Mouse (Mus musculus) limb, embryonic 15.5 days (tissue): ENCODE data around the gene Agpat4. TPM values are rescaled to one million over a fixed set of nuclear protein-coding genes. Genes with fewer than 3 reads are reported as not detected.
"Not testable (repeated sequence)": the region's sequence is repeated elsewhere in the genome, so short reads cannot be mapped to it uniquely, and the experiment has no call there.

Experiments
- ATAC-seq: fragments of 200-750 bp; cut with Nextera tagmentation; 2 replicates; pipeline ENCODE4 v1.8.0; 2017; ENCODE audit warnings: low read depth, moderate TSS enrichment; ENCODE audit not compliant: insufficient number of reproducible peaks, low FRiP score, low TSS enrichment
- H3K27ac ChIP-seq: fragments of 300-500 bp; sonication (generic); 2 replicates; pipeline ENCODE4 v1.5.1; 2015; ENCODE audit warnings: moderate library complexity, mild to moderate bottlenecking, inconsistent platforms
- H3K27me3 ChIP-seq: fragments of 300-500 bp; sonication (generic); 2 replicates; pipeline ENCODE4 v1.6.1; 2015; ENCODE audit warnings: inconsistent platforms
- H3K36me3 ChIP-seq: fragments of 300-500 bp; sonication (generic); 2 replicates; pipeline ENCODE4 v1.6.1; 2015; ENCODE audit warnings: inconsistent platforms
- H3K4me1 ChIP-seq: fragments of 300-500 bp; sonication (generic); 2 replicates; pipeline ENCODE4 v1.6.1; 2015; ENCODE audit warnings: inconsistent platforms
- H3K4me2 ChIP-seq: fragments of 300-500 bp; sonication (generic); 2 replicates; pipeline ENCODE4 v1.6.1; 2015; ENCODE audit warnings: mild to moderate bottlenecking, inconsistent platforms
- H3K4me3 ChIP-seq: fragments of 300-500 bp; sonication (generic); 2 replicates; pipeline ENCODE4 v1.5.1; 2015; ENCODE audit warnings: mild to moderate bottlenecking, inconsistent platforms
- H3K9ac ChIP-seq: fragments of 300-500 bp; sonication (generic); 2 replicates; pipeline ENCODE4 v1.6.1; 2015; ENCODE audit warnings: inconsistent platforms
- H3K9me3 ChIP-seq: fragments of 300-500 bp; sonication (generic); 2 replicates; pipeline ENCODE4 v1.6.1; 2016; ENCODE audit warnings: inconsistent platforms
- WGBS: fragments of 180-500 bp; shearing (Covaris S2); methylation state at CpG from one replicate; pipeline ENCODE4 v1.1.7; 2015; 5-methylcytosine and 5-hydroxymethylcytosine counted together
- polyA plus RNA-seq: library from polyadenylated mRNA; unstranded; fragments of >200 nt; fragmentation: Nextera tagmentation; extraction: Ambion mirVana; gene quantifications from 2 replicates; pipeline ENCODE4 v1.2.1, GENCODE M21; 2015

Gene Agpat4
- polyA plus RNA-seq, 1 experiment from 2014 or later = 57.7 TPM

DNA sequence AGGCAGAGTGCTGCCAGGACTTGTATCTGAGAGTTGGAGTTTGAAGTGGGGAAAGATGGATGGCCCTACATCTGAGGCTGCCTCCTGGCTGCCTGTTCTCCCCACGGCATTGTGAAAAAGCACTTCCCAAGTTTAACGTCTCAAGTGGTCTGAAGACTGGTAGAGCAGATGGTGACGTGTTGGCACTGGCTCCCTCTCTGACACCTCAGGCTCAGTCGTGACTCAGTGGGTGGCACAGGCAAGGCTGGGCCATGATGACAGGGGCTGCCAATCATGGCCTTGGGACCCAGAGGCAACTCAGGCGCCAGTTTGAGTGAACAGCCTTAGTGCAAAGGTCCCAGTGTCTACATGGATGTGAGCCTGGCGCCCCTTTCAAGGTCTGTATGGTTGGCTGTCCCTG lies 103.4 kb downstream of the Agpat4 start:
- Histone ChIP-seq H3K4me3 (no peak overlapping the region), H3K27ac (no peak overlapping the region), H3K9me3 (no peaks in the 10 kb centered on the region), H3K9ac (no peak overlapping the region), H3K4me2 (no peak overlapping the region), H3K4me1 (peaks cover 3% of the 10 kb centered on the region; the same call in 1 of the 2 replicates), H3K27me3 (no peaks in the 10 kb centered on the region), H3K36me3 (peaks cover 44% of the 10 kb centered on the region)
- ATAC-seq = no peak
- WGBS = 33% methylated on average over 6 of the region's 6 CpGs

DNA sequence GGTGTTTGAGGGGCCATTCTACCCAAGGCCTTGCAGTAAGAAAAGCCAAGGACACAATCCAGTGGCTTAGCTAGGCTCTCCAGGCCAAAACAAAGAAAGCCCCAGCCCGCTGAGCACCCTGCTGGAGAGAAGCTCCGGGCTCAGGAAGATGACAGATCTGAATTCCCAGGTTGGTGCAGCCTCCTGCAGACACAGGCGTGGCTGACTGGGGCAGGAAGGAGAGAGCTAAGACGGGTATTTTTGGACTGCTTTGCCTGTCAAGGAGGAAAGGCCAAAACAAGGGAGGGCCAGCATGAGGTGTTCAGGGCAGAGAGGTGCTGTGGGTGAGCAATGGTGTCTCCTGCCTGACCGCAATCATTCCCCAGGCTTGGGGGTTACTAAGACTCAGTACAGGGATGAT lies 105.2 kb downstream of the Agpat4 start:
- Histone ChIP-seq H3K27me3 (no peaks in the 10 kb centered on the region), H3K4me3 (no peak overlapping the region), H3K36me3 (peaks cover 43% of the 10 kb centered on the region), H3K4me2 (no peak overlapping the region), H3K4me1 (peaks cover 3% of the 10 kb centered on the region; the same call in 1 of the 2 replicates), H3K9ac (no peak overlapping the region), H3K9me3 (no peaks in the 10 kb centered on the region), H3K27ac (no peak overlapping the region)
- no peak for ATAC-seq
- 65% methylated on average over 5 of the region's 5 CpGs for WGBS

DNA sequence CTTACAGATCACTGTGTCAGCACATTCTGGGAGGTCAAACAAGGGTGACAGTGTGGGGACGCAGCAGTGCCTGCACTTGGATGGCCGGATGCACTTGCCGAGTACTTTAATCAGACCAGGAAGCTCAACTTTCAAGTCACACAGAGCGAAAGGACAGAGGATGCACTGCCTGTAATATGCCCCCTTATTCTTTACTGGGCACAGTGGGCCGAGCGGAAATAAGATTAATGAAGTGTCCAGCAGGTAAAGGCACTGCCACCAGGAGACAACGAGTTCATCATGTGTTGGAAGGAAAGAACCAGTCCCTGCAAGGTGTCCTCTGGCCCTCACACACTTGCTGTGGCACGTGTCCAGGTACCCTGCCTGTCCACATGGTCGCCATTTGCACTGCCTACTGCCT lies 105.6 kb downstream of the Agpat4 start:
- no peak overlapping the region for H3K9ac ChIP-seq
- no peaks in the 10 kb centered on the region for H3K27me3 ChIP-seq
- 80% methylated on average over 9 of the region's 9 CpGs for WGBS
- no peak overlapping the region for H3K27ac ChIP-seq
- peaks cover 3% of the 10 kb centered on the region; the same call in 1 of the 2 replicates for H3K4me1 ChIP-seq
- ATAC-seq = no peak
- no peak overlapping the region for H3K4me2 ChIP-seq
- no peak overlapping the region for H3K4me3 ChIP-seq
- H3K9me3 ChIP-seq = no peaks in the 10 kb centered on the region
- peaks cover 43% of the 10 kb centered on the region for H3K36me3 ChIP-seq

DNA sequence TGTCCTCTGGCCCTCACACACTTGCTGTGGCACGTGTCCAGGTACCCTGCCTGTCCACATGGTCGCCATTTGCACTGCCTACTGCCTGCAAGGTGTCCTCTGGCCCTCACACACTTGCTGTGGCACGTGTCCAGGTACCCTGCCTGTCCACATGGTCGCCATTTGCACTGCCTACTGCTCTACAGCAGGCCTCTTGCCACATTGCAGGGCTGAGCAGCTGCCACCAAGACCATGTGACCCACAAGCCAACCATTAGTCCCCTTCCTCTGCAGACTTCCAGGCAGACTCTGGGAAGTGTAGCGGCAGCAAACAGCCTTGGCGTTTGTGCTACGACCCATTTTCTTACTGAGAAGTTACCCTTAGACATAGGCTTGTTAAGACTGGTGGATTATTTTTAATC lies 106.0 kb downstream of the Agpat4 start:
- H3K4me1 ChIP-seq, H3K27me3 ChIP-seq, H3K4me2 ChIP-seq, ATAC-seq, H3K9ac ChIP-seq, H3K9me3 ChIP-seq, H3K27ac ChIP-seq, H3K4me3 ChIP-seq: not testable (repeated sequence)
- WGBS = 80% methylated on average over 7 of the region's 7 CpGs
- H3K36me3 ChIP-seq = peaks cover 43% of the 10 kb centered on the region

DNA sequence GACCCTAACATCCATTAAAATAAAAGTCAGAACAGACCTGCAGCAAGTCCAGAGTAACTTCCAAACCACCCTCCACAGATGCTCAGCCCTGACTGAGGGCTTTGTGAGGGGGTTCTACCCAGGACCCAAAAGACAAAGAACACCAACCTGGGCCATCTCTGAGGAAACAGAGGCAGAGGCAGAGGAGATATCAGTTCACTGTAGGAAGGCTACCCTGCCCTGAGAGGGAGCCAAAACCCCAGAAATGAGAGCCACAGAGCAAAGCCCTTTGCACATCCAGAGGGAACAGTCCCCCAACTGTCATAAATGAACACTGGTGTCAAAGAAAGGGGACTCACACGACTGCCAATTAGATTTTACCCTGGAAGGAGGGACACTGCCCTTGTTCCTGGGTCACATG lies 106.7 kb downstream of the Agpat4 start:
- WGBS = 65% methylated on average over 1 of the region's 1 CpGs
- H3K9ac ChIP-seq = no peak overlapping the region
- H3K4me1 ChIP-seq = peaks cover 3% of the 10 kb centered on the region; the same call in 1 of the 2 replicates
- ATAC-seq = no peak
- no peaks in the 10 kb centered on the region for H3K9me3 ChIP-seq
- H3K4me3 ChIP-seq = no peak overlapping the region
- H3K4me2 ChIP-seq = no peak overlapping the region
- H3K36me3 ChIP-seq = peaks cover 42% of the 10 kb centered on the region
- no peaks in the 10 kb centered on the region for H3K27me3 ChIP-seq
- no peak overlapping the region for H3K27ac ChIP-seq

DNA sequence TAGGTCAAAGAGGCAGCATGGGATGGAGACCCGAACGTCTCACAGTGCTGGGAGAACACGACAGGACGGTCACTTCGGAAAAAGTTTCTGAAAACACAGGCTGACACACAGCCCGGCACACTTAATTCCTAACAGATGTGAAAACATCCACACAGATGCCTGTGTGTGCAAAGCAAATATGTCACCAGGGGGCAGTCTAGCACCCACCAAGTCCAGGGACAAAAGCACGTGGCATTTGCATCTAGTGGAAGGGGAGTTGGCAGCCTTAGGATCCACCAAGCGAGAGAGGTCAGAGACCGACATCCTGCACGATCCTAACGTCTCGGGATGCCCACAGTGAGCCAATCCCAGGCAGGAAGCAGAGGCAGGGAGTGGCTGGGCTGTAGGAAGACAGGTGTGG lies 108.0 kb downstream of the Agpat4 start:
- Histone ChIP-seq H3K4me1 (peaks cover 3% of the 10 kb centered on the region; the same call in 1 of the 2 replicates), H3K9me3 (no peaks in the 10 kb centered on the region), H3K4me3 (no peak overlapping the region), H3K27me3 (no peaks in the 10 kb centered on the region), H3K27ac (no peak overlapping the region), H3K4me2 (no peak overlapping the region), H3K9ac (no peak overlapping the region), H3K36me3 (peaks cover 51% of the 10 kb centered on the region)
- 33% methylated on average over 12 of the region's 12 CpGs for WGBS
- ATAC-seq = no peak

DNA sequence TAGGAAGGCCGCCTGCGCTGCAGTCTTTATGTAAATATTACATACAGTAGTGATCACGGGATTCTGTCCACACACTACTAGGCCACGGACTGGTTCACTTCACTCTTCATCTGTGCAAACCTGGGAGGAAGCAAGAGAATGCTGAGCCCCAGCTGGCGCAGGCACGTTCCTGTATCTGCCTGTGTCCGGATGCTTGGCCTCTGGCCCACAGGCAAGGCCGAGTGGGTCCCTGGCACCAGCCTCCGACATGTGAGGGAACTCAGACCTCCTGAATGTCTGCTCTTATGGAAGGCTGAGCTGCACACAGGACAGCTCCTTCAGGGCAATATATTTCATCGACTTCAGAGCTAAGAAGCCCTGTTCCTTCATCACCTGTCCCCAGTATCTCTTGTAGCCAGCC lies 109.5 kb downstream of the Agpat4 start:
- no peak for ATAC-seq
- Histone ChIP-seq H3K27ac (no peak overlapping the region), H3K27me3 (no peaks in the 10 kb centered on the region), H3K36me3 (peaks cover 66% of the 10 kb centered on the region), H3K4me3 (no peak overlapping the region), H3K4me2 (no peak overlapping the region), H3K9me3 (no peaks in the 10 kb centered on the region), H3K9ac (no peak overlapping the region), H3K4me1 (peaks cover 3% of the 10 kb centered on the region; the same call in 1 of the 2 replicates)
- WGBS = 84% methylated on average over 10 of the region's 10 CpGs

DNA sequence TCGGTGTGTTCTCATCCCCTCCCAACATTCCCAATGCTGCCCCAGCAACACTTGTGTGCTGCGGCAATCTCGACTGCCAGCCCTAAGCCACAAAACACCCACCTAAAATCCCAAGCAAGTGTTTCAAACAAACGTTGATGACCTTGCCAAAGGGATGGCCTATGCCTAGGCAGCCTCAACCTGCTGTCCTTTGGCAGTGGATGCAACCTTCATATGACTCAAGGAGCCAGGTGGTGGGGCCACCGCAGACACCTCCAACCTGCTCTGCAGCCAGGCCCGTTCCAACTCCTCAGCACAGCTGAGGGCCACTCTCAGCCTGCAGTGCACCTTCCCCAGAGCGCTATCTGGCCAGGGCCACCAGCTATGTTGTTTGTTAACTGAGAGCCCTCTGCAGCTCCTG lies 110.0 kb downstream of the Agpat4 start:
- peaks cover 71% of the 10 kb centered on the region for H3K36me3 ChIP-seq

DNA sequence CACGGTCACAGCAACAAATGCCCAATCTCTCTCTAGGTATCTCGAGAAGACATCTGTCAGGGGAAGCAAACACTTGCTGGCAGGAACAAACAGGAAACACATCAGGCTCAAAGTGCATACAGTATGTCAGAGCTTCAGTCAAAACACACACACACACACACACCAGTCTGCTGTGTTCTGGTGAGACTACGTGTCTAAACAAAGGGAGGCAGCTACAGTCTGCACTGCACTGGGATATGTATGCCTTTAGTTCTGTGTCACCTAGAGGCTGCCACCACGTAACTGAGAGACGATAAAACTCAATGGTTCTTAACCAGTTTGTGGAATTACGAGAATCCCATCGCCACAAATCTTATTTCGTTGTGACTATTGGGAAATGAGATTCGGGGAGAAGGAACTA lies 111.3 kb downstream of the Agpat4 start:
- no peaks in the 10 kb centered on the region for H3K27me3 ChIP-seq
- WGBS = 92% methylated on average over 9 of the region's 9 CpGs

More for the DNA sequence above, 110.0 kb downstream of the Agpat4 start:
- ATAC-seq = no peak
- H3K27me3 ChIP-seq = no peaks in the 10 kb centered on the region
- H3K9ac ChIP-seq = no peak overlapping the region
- H3K4me1 ChIP-seq = peaks cover 3% of the 10 kb centered on the region; the same call in 1 of the 2 replicates
- H3K4me2 ChIP-seq = no peak overlapping the region
- WGBS = 90% methylated on average over 7 of the region's 7 CpGs
- H3K27ac ChIP-seq = no peak overlapping the region
- no peak overlapping the region for H3K4me3 ChIP-seq
- no peaks in the 10 kb centered on the region for H3K9me3 ChIP-seq

DNA sequence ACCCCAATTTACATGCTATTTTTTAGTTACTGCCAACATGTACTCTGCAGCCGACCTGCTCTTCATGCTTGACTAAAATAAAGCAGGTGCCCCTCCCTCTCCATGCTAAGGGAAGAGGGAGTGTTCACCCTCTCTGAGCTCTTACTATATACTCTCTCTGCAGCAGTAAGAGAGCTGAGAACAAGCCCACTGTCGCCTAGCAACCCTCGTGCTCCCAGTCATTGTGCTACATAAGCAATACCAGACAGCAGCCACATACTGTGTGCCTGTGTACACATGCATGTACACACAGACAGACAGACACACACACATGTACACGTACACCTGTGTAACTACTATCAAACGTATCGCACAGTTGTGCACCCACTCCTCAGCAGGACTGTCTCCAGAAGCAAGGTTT lies 111.7 kb downstream of the Agpat4 start:
- no peak overlapping the region for H3K9ac ChIP-seq
- no peaks in the 10 kb centered on the region for H3K27me3 ChIP-seq
- peaks cover 3% of the 10 kb centered on the region; the same call in 1 of the 2 replicates for H3K4me1 ChIP-seq
- ATAC-seq = no peak
- H3K9me3 ChIP-seq = no peaks in the 10 kb centered on the region
- no peak overlapping the region for H3K4me3 ChIP-seq
- 86% methylated on average over 6 of the region's 6 CpGs for WGBS
- no peak overlapping the region for H3K4me2 ChIP-seq
- no peak overlapping the region for H3K27ac ChIP-seq
- H3K36me3 ChIP-seq = peaks cover 82% of the 10 kb centered on the region

More for the DNA sequence above, 111.3 kb downstream of the Agpat4 start:
- Histone ChIP-seq H3K36me3 (peaks cover 77% of the 10 kb centered on the region), H3K4me3 (no peak overlapping the region), H3K4me2 (no peak overlapping the region), H3K9ac (no peak overlapping the region), H3K27ac (no peak overlapping the region), H3K9me3 (no peaks in the 10 kb centered on the region), H3K4me1 (peaks cover 3% of the 10 kb centered on the region; the same call in 1 of the 2 replicates)
- no peak for ATAC-seq

DNA sequence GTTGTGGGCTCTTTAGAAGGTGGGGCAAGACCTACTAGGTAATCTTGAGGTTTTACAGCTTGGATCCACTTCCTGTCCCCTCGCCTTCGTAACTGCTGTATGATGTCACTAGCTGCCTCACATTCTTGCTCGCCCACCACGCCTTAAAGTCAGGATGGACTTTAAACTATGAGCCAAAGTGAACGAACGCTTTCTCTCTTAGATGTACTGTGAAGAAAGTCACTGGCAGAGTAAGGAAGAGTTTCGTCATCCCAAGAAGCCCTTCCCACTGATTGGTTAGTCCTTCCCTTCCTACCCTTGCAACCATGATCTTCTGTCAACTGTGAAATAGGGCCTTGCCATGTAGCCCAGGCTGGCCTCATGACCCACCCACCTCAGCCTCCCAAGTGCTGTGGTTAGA lies 112.6 kb downstream of the Agpat4 start:
- ATAC-seq = no peak
- no peaks in the 10 kb centered on the region for H3K9me3 ChIP-seq
- peaks cover 3% of the 10 kb centered on the region; the same call in 1 of the 2 replicates for H3K4me1 ChIP-seq
- WGBS = 82% methylated on average over 7 of the region's 7 CpGs
- no peak overlapping the region for H3K4me3 ChIP-seq
- no peak overlapping the region for H3K4me2 ChIP-seq
- peaks cover 91% of the 10 kb centered on the region for H3K36me3 ChIP-seq
- H3K27ac ChIP-seq = no peak overlapping the region
- no peak overlapping the region for H3K9ac ChIP-seq
- H3K27me3 ChIP-seq = no peaks in the 10 kb centered on the region

DNA sequence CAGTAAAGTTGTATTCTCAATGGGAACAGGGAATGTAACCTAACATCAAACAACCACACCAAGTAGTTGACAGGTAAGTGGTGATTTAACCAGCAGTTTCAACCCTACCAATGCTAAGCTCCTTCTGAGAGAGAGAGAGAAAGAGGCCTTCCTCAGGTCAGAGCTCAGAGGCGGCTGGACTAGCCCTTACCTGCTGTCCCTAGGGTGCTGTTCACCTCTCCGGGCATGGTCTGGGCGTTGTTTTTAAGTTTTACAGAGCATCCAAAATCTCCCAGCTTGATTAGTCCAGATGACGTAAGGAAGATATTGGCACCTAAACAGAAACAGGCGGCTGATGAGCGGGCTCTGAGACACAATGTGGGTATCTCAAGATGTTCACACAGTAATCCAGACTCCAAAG lies 114.2 kb downstream of the Agpat4 start:
- Histone ChIP-seq H3K27ac (no peak overlapping the region), H3K36me3 (peaks cover 91% of the 10 kb centered on the region), H3K27me3 (no peaks in the 10 kb centered on the region), H3K4me1 (no peaks in the 10 kb centered on the region), H3K9me3 (no peaks in the 10 kb centered on the region), H3K4me2 (no peak overlapping the region), H3K4me3 (no peak overlapping the region), H3K9ac (no peak overlapping the region)
- no peak for ATAC-seq
- WGBS = 92% methylated on average over 6 of the region's 6 CpGs

DNA sequence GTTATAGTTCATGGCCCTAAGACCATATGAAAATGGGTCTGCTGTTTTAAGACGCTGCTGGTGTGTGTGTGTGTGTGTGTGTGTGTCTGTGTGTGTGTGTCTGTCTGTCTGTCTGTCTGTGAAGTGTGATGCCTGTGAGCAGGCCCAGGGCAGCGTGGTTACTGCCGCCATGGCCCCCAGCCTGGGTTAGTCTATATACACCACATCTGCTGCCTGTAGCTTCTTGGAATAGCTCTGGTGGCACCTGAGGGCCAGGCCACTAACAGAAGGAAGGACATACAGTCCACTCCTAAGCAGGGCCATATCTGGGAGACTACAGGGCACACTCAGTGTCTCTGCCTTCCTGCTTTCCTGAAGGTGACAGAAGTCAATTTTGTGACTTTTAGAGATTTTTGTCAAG lies 122.2 kb downstream of the Agpat4 start:
- Histone ChIP-seq H3K27me3 (no peaks in the 10 kb centered on the region), H3K4me2 (no peak overlapping the region), H3K36me3 (peaks cover 69% of the 10 kb centered on the region), H3K9me3 (no peaks in the 10 kb centered on the region), H3K9ac (no peak overlapping the region), H3K27ac (no peak overlapping the region), H3K4me1 (no peaks in the 10 kb centered on the region), H3K4me3 (no peak overlapping the region)
- ATAC-seq = no peak
- 86% methylated on average over 3 of the region's 3 CpGs for WGBS
